In the genomic region with DNA sequence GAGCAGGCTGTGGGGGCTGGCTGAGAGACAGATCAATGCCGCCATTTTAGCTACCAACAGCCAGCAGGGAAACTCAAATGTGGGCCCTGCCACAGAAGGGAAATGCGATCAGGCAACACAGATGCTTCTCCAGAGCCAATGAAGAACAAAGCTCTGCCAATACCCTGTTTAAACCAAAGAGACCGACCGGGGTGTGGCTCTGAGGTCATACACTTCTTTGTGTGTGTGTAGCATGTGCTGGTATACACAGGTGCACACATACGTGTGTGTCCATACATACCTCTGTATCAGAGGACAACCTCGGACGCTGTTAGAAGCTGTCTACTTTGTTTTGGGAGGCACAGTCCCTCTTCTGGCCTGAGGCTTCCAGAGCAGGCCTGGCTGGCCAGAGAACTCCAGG, we compare ENCODE assay signal across 17 mouse cellular contexts. TPM values are rescaled to one million over a fixed set of nuclear protein-coding genes. Genes with fewer than 3 reads are reported as not detected.
DNase-seq lines count a peak whose midpoint lies in the region; ATAC-seq and TF ChIP-seq lines count a peak whose summit lies in the region.
"Had no signal": no experiment of that assay in that cellular context is flagged by ENCODE, and none has a peak within 500 bp of the region (broad histone marks: within the 10 kb centered on the region; RNA-seq: fewer than 3 reads in every experiment).

No protein-coding gene starts in this region.

- H3K4me3 ChIP-seq in kidney, embryonic 15.5 days (replicated peaks), result no peak overlapping the region
- H3K4me3 ChIP-seq in kidney, embryonic 14.5 days (ENCODE audit: low read length), result no peak overlapping the region
- no peak overlapping the region for H3K4me3 ChIP-seq in midbrain, embryonic 11.5 days (ENCODE audit: low read depth, low read length)
- no peak overlapping the region for H3K4me3 ChIP-seq in midbrain, embryonic 13.5 days (replicated peaks)
- H3K4me3 ChIP-seq in embryonic facial prominence, embryonic 12.5 days, result no peak overlapping the region
- H3K4me3 ChIP-seq in small intestine, adult 2 months (ENCODE audit: low read depth, low read length), result no peak overlapping the region
- H3K4me3 ChIP-seq: erythroblast, embryonic 14.5 days; heart, embryonic 10.5 days; lung, embryonic 15.5 days; neural tube, embryonic 15.5 days had no signal

- peaks cover 17% of the 10 kb centered on the region for H3K36me3 ChIP-seq in kidney, embryonic 15.5 days
- H3K36me3 ChIP-seq in kidney, embryonic 14.5 days (ENCODE audit: control insufficient read depth, insufficient read depth, low read length), result peaks cover 13% of the 10 kb centered on the region
- H3K36me3 ChIP-seq in midbrain, embryonic 11.5 days (ENCODE audit: control insufficient read depth, insufficient read depth, low read length), result peaks cover 6% of the 10 kb centered on the region; the same call in 1 of the 2 replicates
- H3K36me3 ChIP-seq in midbrain, embryonic 13.5 days, result peaks cover 15% of the 10 kb centered on the region
- H3K36me3 ChIP-seq in embryonic facial prominence, embryonic 12.5 days, result peaks cover 11% of the 10 kb centered on the region
- peaks cover 14% of the 10 kb centered on the region for H3K36me3 ChIP-seq in small intestine, adult 2 months (ENCODE audit: control insufficient read depth, insufficient read depth, low read length)

- H3K4me1 ChIP-seq in kidney, embryonic 15.5 days, result peaks cover 58% of the 10 kb centered on the region
- peaks cover 11% of the 10 kb centered on the region for H3K4me1 ChIP-seq in kidney, embryonic 14.5 days (ENCODE audit: control insufficient read depth, insufficient read depth, low read length)
- H3K4me1 ChIP-seq in midbrain, embryonic 11.5 days (ENCODE audit: control insufficient read depth, insufficient read depth, low read length), result peaks cover 19% of the 10 kb centered on the region; the same call in 1 of the 2 replicates
- H3K4me1 ChIP-seq in midbrain, embryonic 13.5 days (replicated peaks), result peaks cover 25% of the 10 kb centered on the region
- H3K4me1 ChIP-seq in embryonic facial prominence, embryonic 12.5 days, result peaks cover 26% of the 10 kb centered on the region
- H3K4me1 ChIP-seq in small intestine, adult 2 months (ENCODE audit: control insufficient read depth, insufficient read depth, insufficient read length, low read length), result peaks cover 26% of the 10 kb centered on the region; the same call in 1 of the 2 replicates

- peak; percentile 51 for DNase-seq in midbrain, embryonic 11.5 days (ENCODE audit: low spot score, missing footprints)
- DNase-seq in cerebellum, postnatal 4 days (ENCODE audit: low spot score in 2 of 2), result no peak
- no peak for DNase-seq in gastrocnemius, postnatal 4 days (ENCODE audit: low spot score in 2 of 2)
- DNase-seq: heart, postnatal 36 days; layer of hippocampus, postnatal 36 days; left cerebral cortex, postnatal 4 days; thymus, postnatal 25 days had no signal

- TF ChIP-seq CTCF in small intestine, adult 2 months (IDR thresholded peaks at IDR 0.05; ENCODE audit: extremely low read depth, insufficient read length, insufficient replicate concordance, low read depth, low read length), result no peak

- no peak overlapping the region for H3K9ac ChIP-seq in kidney, embryonic 15.5 days
- H3K9ac ChIP-seq in kidney, embryonic 14.5 days (ENCODE audit: low read depth, low read length), result no peak overlapping the region
- no peak overlapping the region for H3K9ac ChIP-seq in midbrain, embryonic 11.5 days (ENCODE audit: low read length)
- H3K9ac ChIP-seq in midbrain, embryonic 13.5 days (replicated peaks), result no peak overlapping the region
- H3K9ac ChIP-seq in embryonic facial prominence, embryonic 12.5 days, result no peak overlapping the region
- H3K9ac ChIP-seq: lung, embryonic 15.5 days; neural tube, embryonic 15.5 days had no signal

- TF ChIP-seq POLR2A in small intestine, adult 2 months (IDR thresholded peaks at IDR 0.05; ENCODE audit: low read depth, low read length), result no peak

- 0 out of 2 replicates have a peak overlapping the region, but pooled peaks have one; percentile 64 for H3K27ac ChIP-seq in kidney, embryonic 15.5 days
- H3K27ac ChIP-seq in kidney, embryonic 14.5 days (ENCODE audit: low read depth, low read length), result no peak overlapping the region
- H3K27ac ChIP-seq in midbrain, embryonic 11.5 days (ENCODE audit: low read depth, low read length), result no peak overlapping the region
- no peak overlapping the region for H3K27ac ChIP-seq in midbrain, embryonic 13.5 days
- H3K27ac ChIP-seq in embryonic facial prominence, embryonic 12.5 days, result 0 out of 2 replicates have a peak overlapping the region, but pooled peaks have one; percentile 23
- peak overlapping the region; percentile 88 for H3K27ac ChIP-seq in small intestine, adult 2 months (ENCODE audit: insufficient read depth, low read depth, low read length)
- H3K27ac ChIP-seq: heart, embryonic 10.5 days; neural tube, embryonic 15.5 days had no signal

- no peak overlapping the region for H3K4me2 ChIP-seq in kidney, embryonic 15.5 days
- H3K4me2 ChIP-seq in kidney, embryonic 14.5 days (replicated peaks; ENCODE audit: low read depth, low read length), result no peak overlapping the region
- no peak overlapping the region for H3K4me2 ChIP-seq in midbrain, embryonic 11.5 days
- H3K4me2 ChIP-seq in midbrain, embryonic 13.5 days (replicated peaks), result no peak overlapping the region
- no peak overlapping the region for H3K4me2 ChIP-seq in embryonic facial prominence, embryonic 12.5 days (replicated peaks)
- H3K4me2 ChIP-seq: lung, embryonic 15.5 days; neural tube, embryonic 15.5 days had no signal

- H3K27me3 ChIP-seq in kidney, embryonic 15.5 days, result no peaks in the 10 kb centered on the region
- H3K27me3 ChIP-seq in kidney, embryonic 14.5 days (ENCODE audit: control insufficient read depth, insufficient read depth, low read length), result no peaks in the 10 kb centered on the region
- H3K27me3 ChIP-seq in midbrain, embryonic 11.5 days (ENCODE audit: control insufficient read depth, insufficient read depth, low read length), result no peaks in the 10 kb centered on the region
- H3K27me3 ChIP-seq in midbrain, embryonic 13.5 days, result no peaks in the 10 kb centered on the region
- H3K27me3 ChIP-seq in embryonic facial prominence, embryonic 12.5 days, result no peaks in the 10 kb centered on the region
- H3K27me3 ChIP-seq in small intestine, adult 2 months (ENCODE audit: control insufficient read depth, insufficient read depth, low read length), result no peaks in the 10 kb centered on the region
- H3K27me3 ChIP-seq: lung, embryonic 15.5 days; neural tube, embryonic 15.5 days had no signal

- WGBS in kidney, embryonic 15.5 days, result 90% methylated on average over 7 of the region's 7 CpGs
- 91% methylated on average over 7 of the region's 7 CpGs for WGBS in kidney, embryonic 14.5 days
- 87% methylated on average over 7 of the region's 7 CpGs for WGBS in midbrain, embryonic 11.5 days
- WGBS in midbrain, embryonic 13.5 days, result 89% methylated on average over 7 of the region's 7 CpGs
- WGBS in embryonic facial prominence, embryonic 12.5 days, result 84% methylated on average over 7 of the region's 7 CpGs
- WGBS in small intestine, adult 2 months, result 56% methylated on average over 7 of the region's 7 CpGs

- no peak for ATAC-seq in kidney, embryonic 15.5 days (replicated peaks; ENCODE audit: low FRiP score)
- ATAC-seq in kidney, embryonic 14.5 days (ENCODE audit: low FRiP score, low TSS enrichment), result no peak
- no peak for ATAC-seq in midbrain, embryonic 11.5 days (ENCODE audit: low FRiP score)
- no peak for ATAC-seq in midbrain, embryonic 13.5 days
- no peak for ATAC-seq in embryonic facial prominence, embryonic 12.5 days (ENCODE audit: insufficient number of reproducible peaks, insufficient read depth, low FRiP score, low TSS enrichment)
- ATAC-seq: activated CD4-positive, CD25-positive, alpha-beta regulatory T cell, adult 4 months had no signal

- no peaks in the 10 kb centered on the region; the same call in 1 of the 2 replicates for H3K9me3 ChIP-seq in kidney, embryonic 15.5 days (replicated peaks)
- no peaks in the 10 kb centered on the region for H3K9me3 ChIP-seq in kidney, embryonic 14.5 days (ENCODE audit: control insufficient read depth, low read length)
- no peaks in the 10 kb centered on the region for H3K9me3 ChIP-seq in midbrain, embryonic 11.5 days (ENCODE audit: control insufficient read depth, low read length)
- H3K9me3 ChIP-seq in midbrain, embryonic 13.5 days, result no peaks in the 10 kb centered on the region
- H3K9me3 ChIP-seq in embryonic facial prominence, embryonic 12.5 days, result no peaks in the 10 kb centered on the region
- H3K9me3 ChIP-seq: heart, embryonic 10.5 days; lung, embryonic 15.5 days; neural tube, embryonic 15.5 days had no signal

RNA-seq across cellular contexts. Expression of a gene that starts 16.8 kb away (rescaled TPM):
- polyA plus RNA-seq in kidney, embryonic 15.5 days (2015; fragmentation: Nextera tagmentation; extraction: Ambion mirVana), result 0.91 and 1.3 TPM in 2 replicates
- 0.57 and 0.61 TPM in 2 replicates for polyA plus RNA-seq in kidney, embryonic 14.5 days (2014; fragmentation: Nextera tagmentation; extraction: Ambion mirVana)
- 1.1 and 1.5 TPM in 2 replicates for polyA plus RNA-seq in midbrain, embryonic 11.5 days (2014; fragmentation: Nextera tagmentation; extraction: Ambion mirVana)
- polyA plus RNA-seq in midbrain, embryonic 13.5 days (2015; fragmentation: Nextera tagmentation; extraction: Ambion mirVana), result 1.6 and 2.2 TPM in 2 replicates
- 1.4 and 2.1 TPM in 2 replicates for polyA plus RNA-seq in embryonic facial prominence, embryonic 12.5 days (2016; fragmentation: Nextera tagmentation; extraction: Ambion mirVana)
- polyA plus RNA-seq in small intestine, adult 2 months (2012; rRNA removed), result 2.9 and 10.7 TPM in 2 replicates
- total RNA-seq in gastrocnemius, postnatal 4 days (2021), result 1 to 10 TPM; 1.2 TPM

RNA-seq across cellular contexts. Expression of a gene that starts 19.3 kb away (rescaled TPM):
- polyA plus RNA-seq in kidney, embryonic 15.5 days (2015; fragmentation: Nextera tagmentation; extraction: Ambion mirVana), result 221 and 230 TPM in 2 replicates
- polyA plus RNA-seq in kidney, embryonic 14.5 days (2014; fragmentation: Nextera tagmentation; extraction: Ambion mirVana), result 233 and 242 TPM in 2 replicates
- 277 and 302 TPM in 2 replicates for polyA plus RNA-seq in midbrain, embryonic 11.5 days (2014; fragmentation: Nextera tagmentation; extraction: Ambion mirVana)
- polyA plus RNA-seq in midbrain, embryonic 13.5 days (2015; fragmentation: Nextera tagmentation; extraction: Ambion mirVana), result 156 and 162 TPM in 2 replicates
- polyA plus RNA-seq in embryonic facial prominence, embryonic 12.5 days (2016; fragmentation: Nextera tagmentation; extraction: Ambion mirVana), result 215 and 218 TPM in 2 replicates
- polyA plus RNA-seq in small intestine, adult 2 months (2012; rRNA removed), result 13.7 and 38.9 TPM in 2 replicates
- total RNA-seq in gastrocnemius, postnatal 4 days (2021), result 100 to 1,000 TPM; 131 to 136 TPM

RNA-seq across cellular contexts. Expression of a gene that starts 31.0 kb away (rescaled TPM):
- polyA plus RNA-seq in kidney, embryonic 15.5 days (2015; fragmentation: Nextera tagmentation; extraction: Ambion mirVana), result 54.3 and 57.8 TPM in 2 replicates
- polyA plus RNA-seq in kidney, embryonic 14.5 days (2014; fragmentation: Nextera tagmentation; extraction: Ambion mirVana), result 34.1 and 52.5 TPM in 2 replicates
- polyA plus RNA-seq in midbrain, embryonic 11.5 days (2014; fragmentation: Nextera tagmentation; extraction: Ambion mirVana), result 57.5 and 59.7 TPM in 2 replicates
- 137 and 160 TPM in 2 replicates for polyA plus RNA-seq in midbrain, embryonic 13.5 days (2015; fragmentation: Nextera tagmentation; extraction: Ambion mirVana)
- 71.6 and 78.9 TPM in 2 replicates for polyA plus RNA-seq in embryonic facial prominence, embryonic 12.5 days (2016; fragmentation: Nextera tagmentation; extraction: Ambion mirVana)
- polyA plus RNA-seq in small intestine, adult 2 months (2012; rRNA removed), result 8.0 and 31.2 TPM in 2 replicates
- total RNA-seq in gastrocnemius, postnatal 4 days (2021), result 10 to 100 TPM; 24.1 to 32.6 TPM

Comparison
In these comparisons a context has a peak if more than half of its experiments do, and no peak if none do; other contexts are left out.
1. H3K27ac ChIP-seq: peak in kidney, embryonic 15.5 days (single experiment), embryonic facial prominence, embryonic 12.5 days (single experiment) and small intestine, adult 2 months (single experiment); none in kidney, embryonic 14.5 days (single experiment), midbrain, embryonic 11.5 days (single experiment) and midbrain, embryonic 13.5 days (single experiment).